Mouse (Mus musculus) lung, embryonic 16.5 days (tissue): ENCODE measurements at regions not wholly inside any gene's neighbourhood (a gene's known extent, or its start where the extent isn't known, plus 50 kb on each side); places are given as distances from the start of the nearest gene placed in this dataset.
"Not testable (repeated sequence)": the region's sequence is repeated elsewhere in the genome, so short reads cannot be mapped to it uniquely, and the experiment has no call there.

ENCODE experiments used
- ATAC-seq: fragments of 200-750 bp; cut with Nextera tagmentation; 2 replicates; pipeline ENCODE4 v1.8.0; 2017; ENCODE audit warnings: low read depth, mild to moderate bottlenecking, moderate library complexity
- H3K27ac ChIP-seq: fragments of 300-500 bp; sonication (generic); 2 replicates; pipeline ENCODE4 v1.5.1; 2014; ENCODE audit warnings: mild to moderate bottlenecking, control low read depth, low read length
- H3K27me3 ChIP-seq: fragments of 300-500 bp; sonication (generic); 2 replicates; pipeline ENCODE4 v1.6.1; 2014; ENCODE audit warnings: low read depth, low read length, mixed read lengths; ENCODE audit not compliant: control insufficient read depth, insufficient read depth
- H3K36me3 ChIP-seq: fragments of 300-500 bp; sonication (generic); 2 replicates; pipeline ENCODE4 v1.6.1; 2014; ENCODE audit warnings: low read length; ENCODE audit not compliant: control insufficient read depth, insufficient read depth
- H3K4me1 ChIP-seq: fragments of 300-500 bp; sonication (generic); replicated peaks from 2 replicates; pipeline ENCODE4 v1.6.1; 2014; ENCODE audit warnings: low read length, mixed read lengths; ENCODE audit not compliant: control insufficient read depth, insufficient read depth
- H3K4me2 ChIP-seq: fragments of 300-500 bp; sonication (generic); 2 replicates; pipeline ENCODE4 v1.6.1; 2014; ENCODE audit warnings: low read depth, low read length, control low read depth
- H3K4me3 ChIP-seq: fragments of 300-500 bp; sonication (generic); 2 replicates; pipeline ENCODE4 v1.5.1; 2014; ENCODE audit warnings: mild to moderate bottlenecking, low read length, control low read depth
- H3K9ac ChIP-seq: fragments of 300-500 bp; sonication (generic); 2 replicates; pipeline ENCODE4 v1.6.1; 2014; ENCODE audit warnings: low read length, control low read depth
- H3K9me3 ChIP-seq: fragments of 300-500 bp; sonication (generic); 2 replicates; pipeline ENCODE4 v1.6.1; 2016; ENCODE audit warnings: low read length; ENCODE audit not compliant: control insufficient read depth
- WGBS: fragments of 180-500 bp; shearing (Covaris S2); extraction: QIAGEN DNeasy Blood & Tissue Kit; methylation state at CpG from one replicate; pipeline ENCODE4 v1.1.7; 2014; 5-methylcytosine and 5-hydroxymethylcytosine counted together

DNA sequence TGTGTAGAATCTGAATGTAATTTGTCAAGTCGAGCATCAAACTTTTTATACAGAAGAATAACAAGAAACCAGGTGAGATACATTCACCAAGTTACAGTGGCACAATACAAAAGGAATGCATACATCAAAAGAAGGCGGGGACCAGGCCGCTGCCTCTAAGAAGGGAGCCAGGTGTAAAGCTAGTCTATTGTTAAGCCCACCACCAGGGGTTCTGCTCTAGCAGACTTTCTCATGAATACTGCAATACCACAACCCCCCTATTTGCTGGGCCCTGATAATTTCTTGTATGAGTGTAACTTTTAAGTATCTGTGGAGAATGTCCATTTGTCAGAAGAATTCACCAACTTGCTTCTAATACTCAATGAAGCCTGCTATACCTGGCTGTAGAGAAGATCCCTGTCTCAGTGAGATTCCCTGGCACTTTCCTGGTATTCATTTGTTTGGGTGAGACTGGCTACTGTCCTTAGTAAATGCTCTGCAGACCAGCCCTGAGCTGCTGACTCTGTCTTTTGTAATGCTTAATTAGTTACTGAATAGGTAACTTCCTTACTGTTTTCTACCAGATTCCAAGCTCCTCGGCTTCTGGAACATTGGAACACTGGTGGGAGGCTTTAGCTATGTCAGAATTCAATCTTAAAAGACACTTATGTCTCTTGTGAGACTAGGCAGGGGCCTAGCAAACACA, 335.7 kb downstream of the Tbl1xr1 start:
- not testable (repeated sequence) for H3K27ac ChIP-seq, H3K4me2 ChIP-seq, ATAC-seq, H3K36me3 ChIP-seq, H3K27me3 ChIP-seq, H3K9me3 ChIP-seq, H3K4me1 ChIP-seq, H3K9ac ChIP-seq, H3K4me3 ChIP-seq
- 68% methylated on average over 4 of the region's 4 CpGs for WGBS

DNA sequence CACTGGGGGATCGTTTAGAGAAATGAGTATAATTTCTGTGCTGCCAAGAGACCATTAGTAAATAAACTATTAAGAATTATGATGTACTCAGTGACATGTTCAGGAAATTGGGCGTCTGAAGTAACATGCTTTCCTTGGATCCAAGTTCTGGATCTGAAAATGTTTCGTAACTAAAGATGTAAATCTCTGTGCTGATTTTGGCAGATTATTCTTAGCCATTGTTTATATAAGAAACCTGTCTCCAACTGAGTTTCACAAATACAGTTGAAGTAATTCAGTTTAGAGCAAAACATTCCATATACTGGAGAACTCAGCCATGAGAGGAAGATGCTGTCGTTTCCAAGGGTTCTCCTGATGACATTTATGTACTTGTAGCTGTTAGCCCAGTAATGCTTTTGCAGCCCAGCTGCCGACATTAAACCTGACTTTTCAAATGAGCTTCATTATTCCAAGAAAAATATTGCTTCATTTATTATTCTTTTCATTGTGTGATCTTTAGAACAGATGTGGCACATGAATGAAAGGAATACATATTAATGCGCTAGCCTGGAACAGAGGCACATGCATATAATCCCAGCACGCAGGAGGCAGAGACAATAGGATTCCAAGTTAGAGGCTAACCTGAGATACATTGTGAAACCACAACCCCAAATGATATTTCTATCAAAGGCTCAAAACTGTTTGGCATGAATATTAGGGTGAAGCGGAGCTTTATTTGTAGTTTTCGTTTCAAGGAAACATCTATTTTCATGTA, 361.8 kb downstream of the Tbl1xr1 start:
- Histone ChIP-seq H3K27me3 (no peaks in the 10 kb centered on the region), H3K27ac (no peak overlapping the region), H3K4me1 (no peaks in the 10 kb centered on the region), H3K4me2 (no peak overlapping the region), H3K4me3 (no peak overlapping the region), H3K9ac (no peak overlapping the region), H3K9me3 (no peaks in the 10 kb centered on the region), H3K36me3 (no peaks in the 10 kb centered on the region)
- ATAC-seq = peak; percentile 73
- WGBS = 61% methylated on average over 9 of the region's 9 CpGs

DNA sequence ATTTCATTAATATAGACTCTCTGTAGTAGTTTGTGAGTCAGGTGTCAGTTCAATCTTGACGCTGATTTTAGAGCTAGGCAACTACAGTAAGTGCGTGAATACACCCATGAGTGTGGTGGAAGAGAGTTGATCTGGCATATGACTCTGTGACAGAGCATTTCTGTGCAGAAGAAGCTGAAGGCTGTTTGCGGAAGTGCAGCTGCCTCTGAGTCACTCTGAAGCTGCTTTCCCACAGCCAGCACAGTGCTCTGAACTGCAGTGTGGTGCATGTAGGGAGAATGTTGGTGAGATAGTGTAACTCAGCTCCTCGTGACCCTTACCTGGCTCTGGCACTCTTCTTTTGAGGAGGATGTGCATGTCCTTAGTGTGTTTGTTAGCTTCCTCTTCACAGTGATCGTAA, 394.1 kb downstream of the Tbl1xr1 start:
- H3K4me1 ChIP-seq = no peaks in the 10 kb centered on the region
- no peak overlapping the region for H3K9ac ChIP-seq
- ATAC-seq = no peak
- H3K4me3 ChIP-seq = no peak overlapping the region
- WGBS = 78% methylated on average over 5 of the region's 5 CpGs
- H3K4me2 ChIP-seq = no peak overlapping the region
- H3K9me3 ChIP-seq = no peaks in the 10 kb centered on the region
- no peak overlapping the region for H3K27ac ChIP-seq
- H3K36me3 ChIP-seq = no peaks in the 10 kb centered on the region
- no peaks in the 10 kb centered on the region for H3K27me3 ChIP-seq

DNA sequence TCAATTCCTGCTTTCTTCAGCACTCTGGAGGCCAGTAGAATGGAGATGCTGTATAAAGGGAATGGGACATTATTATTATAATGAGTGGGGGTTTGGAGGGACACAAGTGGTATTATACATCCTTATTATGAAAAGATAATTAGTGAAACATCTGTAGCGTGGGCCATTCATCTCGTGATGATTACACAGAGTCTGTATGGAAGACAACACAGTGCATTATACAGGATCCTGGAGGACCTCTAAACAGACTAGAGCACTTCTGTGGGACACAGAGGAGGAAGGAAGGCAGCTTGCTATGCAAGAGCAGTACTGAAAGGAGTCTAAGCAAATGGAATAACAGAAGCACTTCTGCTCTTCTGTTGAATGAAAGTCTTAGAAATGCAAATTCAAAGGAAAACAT, 416.1 kb downstream of the Tbl1xr1 start:
- no peak overlapping the region for H3K9ac ChIP-seq
- H3K9me3 ChIP-seq = no peaks in the 10 kb centered on the region
- WGBS = 68% methylated on average over 2 of the region's 2 CpGs

More for the DNA sequence above, 416.1 kb downstream of the Tbl1xr1 start:
- no peaks in the 10 kb centered on the region for H3K4me1 ChIP-seq
- H3K4me2 ChIP-seq = no peak overlapping the region
- no peak overlapping the region for H3K27ac ChIP-seq
- no peaks in the 10 kb centered on the region for H3K27me3 ChIP-seq
- H3K36me3 ChIP-seq = no peaks in the 10 kb centered on the region
- H3K4me3 ChIP-seq = no peak overlapping the region
- ATAC-seq = no peak
